Mouse (Mus musculus): ENCODE results near the gene Pla2g4c.

- TF ChIP-seq CTCF (IDR thresholded peaks at IDR 0.05; ENCODE audit: insufficient read depth, low read depth, low read length) (no peak), POLR2A (IDR thresholded peaks at IDR 0.05; ENCODE audit: insufficient read depth, low read depth, low read length) (no peak)
Observed at GRCm38 (mm10) chr7:13355943-13356342, 31.5 kb downstream of the Pla2g4c start.

All from olfactory bulb, adult 2 months (tissue).